Mouse (Mus musculus) CH12.LX (cell line): Measurements from ENCODE around the gene St8sia2.

Source experiments
- CTCF ChIP-seq, 2 experiments: IDR thresholded peaks in 1 of 2; conservative IDR thresholded peaks in 1 of 2; 2 replicates each; pipeline ENCODE4 v1.5.1; 2011 to 2012; ENCODE audit warnings: low read depth in 2 of 2, low read length in 2 of 2, improper control_type of control experiment in 1 of 2, inconsistent platforms in 1 of 2, mild to moderate bottlenecking in 1 of 2, moderate library complexity in 1 of 2
- EP300 ChIP-seq: IDR thresholded peaks from 2 replicates; pipeline ENCODE4 v1.6.1; 2011; ENCODE audit warnings: low read length, improper control_type of control experiment
- HCFC1 ChIP-seq: IDR thresholded peaks from 2 replicates; pipeline ENCODE4 v1.6.1; 2012; ENCODE audit warnings: low read depth, mild to moderate bottlenecking, inconsistent platforms, low read length, improper control_type of control experiment
- KAT2A ChIP-seq: IDR thresholded peaks from 2 replicates; pipeline ENCODE4 v1.6.1; 2012; ENCODE audit warnings: low read length, improper control_type of control experiment, inconsistent platforms; ENCODE audit not compliant: insufficient replicate concordance
- MAX ChIP-seq: IDR thresholded peaks from 2 replicates; pipeline ENCODE4 v1.6.1; 2011; ENCODE audit warnings: low read length, improper control_type of control experiment
- MEF2A ChIP-seq: IDR thresholded peaks from 2 replicates; pipeline ENCODE4 v1.6.1; 2014; ENCODE audit warnings: low read depth, mild to moderate bottlenecking, inconsistent platforms, low read length, improper control_type of control experiment, borderline replicate concordance
- NELFE ChIP-seq: IDR thresholded peaks from 2 replicates; pipeline ENCODE4 v1.6.1; 2011; ENCODE audit warnings: low read depth, low read length, improper control_type of control experiment
- POLR2A ChIP-seq: IDR thresholded peaks from 2 replicates; pipeline ENCODE4 v1.6.1; 2011; ENCODE audit warnings: low read depth, mild to moderate bottlenecking, improper control_type of control experiment, low read length
- POLR2AphosphoS2 ChIP-seq: IDR thresholded peaks from 2 replicates; pipeline ENCODE4 v1.6.1; 2011; ENCODE audit warnings: low read depth, low read length, improper control_type of control experiment
- ZC3H11A ChIP-seq: IDR thresholded peaks from 2 replicates; pipeline ENCODE4 v1.6.1; 2012; ENCODE audit warnings: low read depth, mild to moderate bottlenecking, inconsistent platforms, low read length, improper control_type of control experiment
- ZNF384 ChIP-seq: IDR thresholded peaks from 2 replicates; pipeline ENCODE4 v1.6.1; 2012; ENCODE audit warnings: low read depth, low read length, improper control_type of control experiment, inconsistent platforms

DNA sequence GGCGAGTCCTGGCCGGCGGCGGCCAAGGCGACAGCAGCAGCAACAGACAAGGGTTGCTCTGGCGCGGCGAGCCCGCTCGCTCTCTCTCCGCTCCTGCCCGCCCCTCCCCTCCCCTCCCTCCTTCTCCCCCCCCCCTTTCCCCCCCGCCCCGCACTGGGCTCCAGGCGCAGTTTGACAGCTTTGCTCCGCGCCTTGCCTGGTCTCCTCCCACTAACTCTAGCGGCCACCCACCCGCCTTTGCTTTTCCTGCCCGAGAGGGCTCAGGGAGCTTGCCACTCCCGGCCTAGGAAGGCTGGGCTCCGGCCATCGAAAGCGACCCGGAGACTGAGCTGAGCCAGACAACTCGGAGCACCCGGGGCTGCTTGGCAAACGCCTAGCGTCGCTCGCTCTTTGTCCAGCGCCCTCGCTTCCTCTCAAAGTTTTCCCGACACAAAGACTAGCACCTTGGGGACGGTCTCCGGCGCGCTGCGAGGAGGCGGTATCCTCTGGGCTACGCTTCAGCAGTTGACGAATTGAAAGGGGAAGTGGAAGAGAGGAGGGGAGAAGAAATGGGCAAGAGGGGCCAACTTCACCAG, at the start of gene St8sia2:
- no peak for TF ChIP-seq EP300
- TF ChIP-seq NELFE: no peak
- TF ChIP-seq CTCF (conservative IDR thresholded peaks at IDR 0.05 in 1 of 2, IDR thresholded peaks at IDR 0.05 in 1 of 2; ENCODE audit: low read depth in 2 of 2, low read length in 2 of 2): no peak
- no peak for TF ChIP-seq MAX
- TF ChIP-seq HCFC1: no peak
- TF ChIP-seq ZC3H11A: no peak
- TF ChIP-seq MEF2A: no peak
- no peak for TF ChIP-seq KAT2A
- no peak for TF ChIP-seq POLR2A
- no peak for TF ChIP-seq POLR2AphosphoS2
- TF ChIP-seq ZNF384: no peak
